Mouse (Mus musculus) hindbrain, embryonic 16.5 days (tissue): ENCODE results near the gene Zfp599. TPM values are rescaled to one million over a fixed set of nuclear protein-coding genes. Genes with fewer than 3 reads are reported as not detected.

Source experiments
- ATAC-seq: fragments of 200-750 bp; cut with Nextera tagmentation; 2 replicates; pipeline ENCODE4 v1.8.0; 2017; ENCODE audit warnings: moderate TSS enrichment, moderate library complexity
- H3K27ac ChIP-seq: fragments of 300-500 bp; sonication (generic); 2 replicates; pipeline ENCODE4 v1.5.1; 2014; ENCODE audit warnings: low read depth, mild to moderate bottlenecking, control low read depth, low read length, moderate library complexity
- H3K27me3 ChIP-seq: fragments of 300-500 bp; sonication (generic); replicated peaks from 2 replicates; pipeline ENCODE4 v1.6.1; 2014; ENCODE audit warnings: low read length; ENCODE audit not compliant: control insufficient read depth, insufficient read depth
- H3K36me3 ChIP-seq: fragments of 300-500 bp; sonication (generic); 2 replicates; pipeline ENCODE4 v1.6.1; 2014; ENCODE audit warnings: mild to moderate bottlenecking, low read length, moderate library complexity, mixed read lengths; ENCODE audit not compliant: control insufficient read depth, insufficient read depth
- H3K4me1 ChIP-seq: fragments of 300-500 bp; sonication (generic); 2 replicates; pipeline ENCODE4 v1.6.1; 2014; ENCODE audit warnings: low read depth, low read length; ENCODE audit not compliant: control insufficient read depth, insufficient read depth
- H3K4me2 ChIP-seq: fragments of 300-500 bp; sonication (generic); 2 replicates; pipeline ENCODE4 v1.6.1; 2014; ENCODE audit warnings: mild to moderate bottlenecking, low read length, control low read depth, moderate library complexity
- H3K4me3 ChIP-seq: fragments of 300-500 bp; sonication (generic); 2 replicates; pipeline ENCODE4 v1.5.1; 2014; ENCODE audit warnings: mild to moderate bottlenecking, low read length, control low read depth, moderate library complexity
- H3K9ac ChIP-seq: fragments of 300-500 bp; sonication (generic); 2 replicates; pipeline ENCODE4 v1.6.1; 2014; ENCODE audit warnings: low read depth, mild to moderate bottlenecking, control low read depth, low read length, moderate library complexity
- H3K9me3 ChIP-seq: fragments of 300-500 bp; sonication (generic); 2 replicates; pipeline ENCODE4 v1.6.1; 2014; ENCODE audit warnings: mild to moderate bottlenecking, low read length, moderate library complexity; ENCODE audit not compliant: control insufficient read depth
- WGBS: fragments of 180-500 bp; shearing (Covaris S2); extraction: QIAGEN DNeasy Blood & Tissue Kit; methylation state at CpG from one replicate; pipeline ENCODE4 v1.1.7; 2014; 5-methylcytosine and 5-hydroxymethylcytosine counted together
- polyA plus RNA-seq: library from polyadenylated mRNA; unstranded; fragments of >200 nt; fragmentation: Nextera tagmentation; extraction: Ambion mirVana; gene quantifications from 2 replicates; pipeline ENCODE4 v1.2.1, GENCODE M21; 2015

Gene Zfp599
- polyA plus RNA-seq, 1 experiment from 2014 or later, result 7.4 TPM

- H3K4me3 ChIP-seq, result peak within 1 kb of the TSS; percentile 88
- peak; percentile 100 for ATAC-seq
- H3K27me3 ChIP-seq, result no peaks in the 10 kb centered on the region
- no peaks in the 10 kb centered on the region for H3K36me3 ChIP-seq
- H3K4me1 ChIP-seq, result no peaks in the 10 kb centered on the region
- 3% methylated on average over 27 of the region's 35 CpGs for WGBS
- H3K27ac ChIP-seq, result peak within 1 kb of the TSS; percentile 89
- peak within 1 kb of the TSS; percentile 75 for H3K4me2 ChIP-seq
- H3K9me3 ChIP-seq, result no peaks in the 10 kb centered on the region
- peak within 1 kb of the TSS; percentile 86 for H3K9ac ChIP-seq
Observed at GRCm38 (mm10) chr9:22225581-22226388, 33.9 kb downstream of the Zfp599 start, which contains the start of gene Zfp809. TSS of gene Zfp809 (plus strand) at chr9:22225714.

- Histone ChIP-seq H3K27ac (no peak overlapping the region), H3K4me3 (peak overlapping the region; percentile 88), H3K9me3 (no peaks in the 10 kb centered on the region), H3K36me3 (no peaks in the 10 kb centered on the region), H3K4me1 (no peaks in the 10 kb centered on the region), H3K4me2 (peak overlapping the region; percentile 75), H3K9ac (peak overlapping the region; percentile 86; the same call in 1 of the 2 replicates), H3K27me3 (no peaks in the 10 kb centered on the region)
- WGBS, result 24% methylated on average over 17 of the region's 17 CpGs
- peak; percentile 65 for ATAC-seq
Observed at GRCm38 (mm10) chr9:22224536-22225503, 34.9 kb downstream of the Zfp599 start.

- no peak overlapping the region for H3K27ac ChIP-seq
- ATAC-seq, result no peak
- no peaks in the 10 kb centered on the region for H3K27me3 ChIP-seq
- WGBS, result 94% methylated on average over 4 of the region's 4 CpGs
- H3K4me3 ChIP-seq, result no peak overlapping the region
- no peaks in the 10 kb centered on the region for H3K4me1 ChIP-seq
- H3K4me2 ChIP-seq, result no peak overlapping the region
- no peak overlapping the region for H3K9ac ChIP-seq
- H3K36me3 ChIP-seq, result no peaks in the 10 kb centered on the region
- H3K9me3 ChIP-seq, result no peaks in the 10 kb centered on the region
Observed at GRCm38 (mm10) chr9:22224066-22224465, 35.6 kb downstream of the Zfp599 start.

- Histone ChIP-seq H3K27me3 (no peaks in the 10 kb centered on the region), H3K9ac (no peak overlapping the region), H3K4me3 (no peak overlapping the region), H3K9me3 (no peaks in the 10 kb centered on the region), H3K27ac (no peak overlapping the region), H3K4me1 (no peaks in the 10 kb centered on the region), H3K4me2 (no peak overlapping the region), H3K36me3 (no peaks in the 10 kb centered on the region)
- WGBS, result 58% methylated on average over 5 of the region's 8 CpGs
- ATAC-seq, result no peak
Observed at GRCm38 (mm10) chr9:22217858-22218493, 41.7 kb downstream of the Zfp599 start.

- no peak overlapping the region for H3K9ac ChIP-seq
- no peak overlapping the region for H3K27ac ChIP-seq
- H3K27me3 ChIP-seq, result no peaks in the 10 kb centered on the region
- H3K36me3 ChIP-seq, result no peaks in the 10 kb centered on the region
- H3K4me1 ChIP-seq, result no peaks in the 10 kb centered on the region
- no peaks in the 10 kb centered on the region for H3K9me3 ChIP-seq
- ATAC-seq, result no peak
- 59% methylated on average over 3 of the region's 3 CpGs for WGBS
- no peak overlapping the region for H3K4me3 ChIP-seq
- H3K4me2 ChIP-seq, result no peak overlapping the region
Observed at GRCm38 (mm10) chr9:22216705-22217104, 43.0 kb downstream of the Zfp599 start.

GRCm38 (mm10) chr9:22214549-22214948 lies 45.1 kb downstream of the Zfp599 start:
- WGBS, result 87% methylated on average over 2 of the region's 2 CpGs
- no peak for ATAC-seq
- Histone ChIP-seq H3K4me3 (no peak overlapping the region), H3K27ac (no peak overlapping the region), H3K4me2 (no peak overlapping the region), H3K9me3 (no peaks in the 10 kb centered on the region), H3K27me3 (no peaks in the 10 kb centered on the region), H3K4me1 (no peaks in the 10 kb centered on the region), H3K36me3 (no peaks in the 10 kb centered on the region), H3K9ac (no peak overlapping the region)

GRCm38 (mm10) chr9:22213785-22214194 lies 45.9 kb downstream of the Zfp599 start:
- H3K4me2 ChIP-seq, result no peak overlapping the region
- H3K9me3 ChIP-seq, result no peaks in the 10 kb centered on the region
- 86% methylated on average over 2 of the region's 2 CpGs for WGBS
- H3K36me3 ChIP-seq, result no peaks in the 10 kb centered on the region
- no peaks in the 10 kb centered on the region for H3K27me3 ChIP-seq
- H3K4me1 ChIP-seq, result no peaks in the 10 kb centered on the region
- H3K9ac ChIP-seq, result no peak overlapping the region
- no peak for ATAC-seq
- H3K27ac ChIP-seq, result no peak overlapping the region
- H3K4me3 ChIP-seq, result no peak overlapping the region
